Mouse (Mus musculus) hindbrain, embryonic 13.5 days (tissue): ENCODE data around the gene Prrt1. TPM values are rescaled to one million over a fixed set of nuclear protein-coding genes. Genes with fewer than 3 reads are reported as not detected.

ENCODE experiments used
- polyA plus RNA-seq: library from polyadenylated mRNA; unstranded; fragments of >200 nt; fragmentation: Nextera tagmentation; extraction: Ambion mirVana; gene quantifications from 2 replicates; pipeline ENCODE4 v1.2.1, GENCODE M21; 2015

The Prrt1 gene
- polyA plus RNA-seq, 1 experiment from 2014 or later = 5.5 TPM

Other genes with a start within 250 kb of the Prrt1 start
- 3.6 and 4.1 TPM in 2 replicates for gene BC051142, start 230.7 kb upstream of the Prrt1 start, polyA plus RNA-seq
- gene Btnl4, start 152.2 kb upstream of the Prrt1 start, polyA plus RNA-seq = not detected in 2 replicates
- not detected in 2 replicates for gene Btnl6, start 112.2 kb upstream of the Prrt1 start, polyA plus RNA-seq
- 7.4 and 8.4 TPM in 2 replicates for gene Notch4, start 65.3 kb upstream of the Prrt1 start, polyA plus RNA-seq
- 3.2 and 4.9 TPM in 2 replicates for gene Gpsm3, start 39.7 kb upstream of the Prrt1 start, polyA plus RNA-seq
- 8.9 and 10.6 TPM in 2 replicates for gene Pbx2, start 38.3 kb upstream of the Prrt1 start, polyA plus RNA-seq
- 1.9 and 2.1 TPM in 2 replicates for gene Ager, start 31.7 kb upstream of the Prrt1 start, polyA plus RNA-seq
- gene Rnf5, start 25.8 kb upstream of the Prrt1 start, polyA plus RNA-seq = 299 and 301 TPM in 2 replicates
- gene Agpat1, start 25.3 kb upstream of the Prrt1 start, polyA plus RNA-seq = 97.8 and 99.1 TPM in 2 replicates
- 11.7 and 12.9 TPM in 2 replicates for gene Egfl8, start 13.6 kb upstream of the Prrt1 start, polyA plus RNA-seq
- gene Ppt2, start 1.0 kb upstream of the Prrt1 start, polyA plus RNA-seq = 21.7 and 22.7 TPM in 2 replicates
- gene Fkbpl, start 15.2 kb downstream of the Prrt1 start, polyA plus RNA-seq = 16.9 and 17.6 TPM in 2 replicates
- gene Atf6b, start 17.6 kb downstream of the Prrt1 start, polyA plus RNA-seq = 117 and 122 TPM in 2 replicates
- 0.09 TPM in 2 replicates for gene Tnxb, start 41.0 kb downstream of the Prrt1 start, polyA plus RNA-seq
- 0.09 TPM in 1 of 2 replicates, not detected in the other for gene C4b, start 114.3 kb downstream of the Prrt1 start, polyA plus RNA-seq
- not detected in 2 replicates for gene Cyp21a1, start 175.0 kb downstream of the Prrt1 start, polyA plus RNA-seq
- gene Stk19, start 207.4 kb downstream of the Prrt1 start, polyA plus RNA-seq = 36.5 and 40.5 TPM in 2 replicates
- gene Dxo, start 207.5 kb downstream of the Prrt1 start, polyA plus RNA-seq = 68.9 and 69.6 TPM in 2 replicates
- 54.1 and 60.4 TPM in 2 replicates for gene Skiv2l, start 220.7 kb downstream of the Prrt1 start, polyA plus RNA-seq
- gene Nelfe, start 220.9 kb downstream of the Prrt1 start, polyA plus RNA-seq = 82.7 and 88.9 TPM in 2 replicates
- 1.9 TPM in 2 replicates for gene Cfb, start 233.0 kb downstream of the Prrt1 start, polyA plus RNA-seq
- 13.5 and 13.9 TPM in 2 replicates for gene Zbtb12, start 249.9 kb downstream of the Prrt1 start, polyA plus RNA-seq